Mouse (Mus musculus): ENCODE results near the gene Ypel2. TPM values are rescaled to one million over a fixed set of nuclear protein-coding genes. Genes with fewer than 3 reads are reported as not detected.

Gene Ypel2
- polyA plus RNA-seq (2012; rRNA removed): 5.4 and 8.1 TPM in 2 replicates

DNA sequence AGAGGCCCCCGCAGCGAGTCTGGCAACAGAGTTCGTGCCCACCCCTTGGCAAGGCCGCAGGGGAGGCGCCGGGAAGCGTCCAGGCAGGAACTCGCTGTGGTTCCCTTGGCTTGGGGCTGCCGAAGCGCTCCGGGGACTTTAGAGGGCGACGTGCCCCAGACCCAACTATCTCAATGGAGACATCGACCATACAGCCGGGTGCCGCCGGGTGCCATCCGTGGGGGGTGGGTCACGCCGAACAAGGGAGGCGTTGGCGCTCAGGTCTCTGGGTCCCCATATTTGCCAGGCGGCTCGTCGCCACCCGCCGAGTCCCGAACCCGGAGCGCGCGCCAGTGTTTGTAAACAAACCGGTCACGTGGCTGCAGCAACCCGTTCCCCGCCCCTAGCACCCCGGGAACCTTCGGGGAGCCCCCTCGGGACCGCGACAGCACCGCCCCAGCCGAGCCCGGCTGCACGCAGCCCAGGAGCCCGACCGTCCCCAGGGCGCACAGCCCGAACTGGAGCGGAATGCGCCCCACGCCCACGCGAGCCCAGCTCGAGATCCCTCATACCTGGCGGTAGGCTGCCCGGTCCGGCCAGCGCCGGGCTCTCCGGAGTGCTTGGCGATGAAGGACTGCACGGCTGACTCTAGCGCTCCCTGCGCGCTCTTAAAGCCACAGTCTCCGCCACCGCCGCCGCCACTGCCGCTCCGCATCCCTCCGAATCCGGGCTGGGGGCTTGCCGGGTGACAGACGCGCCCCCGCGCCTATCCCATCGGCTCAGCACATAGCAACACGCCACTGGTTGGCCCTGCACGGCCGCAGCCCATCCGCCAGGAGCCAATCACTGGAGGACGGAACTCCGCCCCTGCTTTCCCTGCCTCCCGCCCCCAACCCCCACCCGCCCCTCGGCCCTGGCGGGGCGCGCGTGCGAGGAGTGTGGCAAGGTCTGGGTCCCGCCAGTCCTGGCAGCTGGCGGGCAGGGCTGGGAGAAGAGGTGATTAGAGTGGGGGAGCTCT, at the start of gene Ypel2:
TSS of gene Ypel2 (minus strand) at position 667 of the 997 bp plus-strand sequence.

Other genes with a start within 250 kb of the Ypel2 start
- 98.9 and 156 TPM in 2 replicates for gene Cltc, start 236.1 kb downstream of the Ypel2 start, polyA plus RNA-seq (2012; rRNA removed)
- gene Dhx40, start 186.0 kb downstream of the Ypel2 start, polyA plus RNA-seq (2012; rRNA removed): 25.0 and 29.2 TPM in 2 replicates
- 32.8 and 34.9 TPM in 2 replicates for gene Gdpd1, start 80.4 kb upstream of the Ypel2 start, polyA plus RNA-seq (2012; rRNA removed)
- 19.0 and 19.8 TPM in 2 replicates for gene Smg8, start 93.1 kb upstream of the Ypel2 start, polyA plus RNA-seq (2012; rRNA removed)
- gene Prr11, start 115.0 kb upstream of the Ypel2 start, polyA plus RNA-seq (2012; rRNA removed): 14.7 and 23.8 TPM in 2 replicates
- 94.7 and 109 TPM in 2 replicates for gene Ska2, start 115.5 kb upstream of the Ypel2 start, polyA plus RNA-seq (2012; rRNA removed)
- 39.1 and 66.8 TPM in 2 replicates for gene Trim37, start 133.4 kb upstream of the Ypel2 start, polyA plus RNA-seq (2012; rRNA removed)

Measured in central nervous system, embryonic 11.5 days (tissue).